ENCODE assay signal across 8 mouse cellular contexts in genomic region chr5:64274738-64275451, GRCm38 (mm10).
DNase-seq lines count a peak whose midpoint lies in the region; ATAC-seq and TF ChIP-seq lines count a peak whose summit lies in the region.

No protein-coding gene starts in this region.

- no peak overlapping the region for H3K4me2 ChIP-seq in hindbrain, embryonic 11.5 days (replicated peaks; ENCODE audit: low read depth, low read length)
- no peak overlapping the region for H3K4me2 ChIP-seq in liver, embryonic 14.5 days (ENCODE audit: low read depth)

- ATAC-seq in hindbrain, embryonic 11.5 days (ENCODE audit: low FRiP score): no peak
- no peak for ATAC-seq in liver, embryonic 14.5 days (ENCODE audit: insufficient read depth)

- no peak overlapping the region for H3K4me3 ChIP-seq in left cerebral cortex, adult 2 months
- no peak overlapping the region for H3K4me3 ChIP-seq in hindbrain, embryonic 11.5 days (ENCODE audit: low read depth, low read length)
- H3K4me3 ChIP-seq in liver, embryonic 14.5 days (ENCODE audit: insufficient read depth in 1 of 2, low read depth in 2 of 2, low read length in 2 of 2): no peak overlapping the region

- no peak overlapping the region for H3K9ac ChIP-seq in hindbrain, embryonic 11.5 days (ENCODE audit: low read depth, low read length)
- H3K9ac ChIP-seq in liver, embryonic 14.5 days (replicated peaks): no peak overlapping the region

- H3K4me1 ChIP-seq in hindbrain, embryonic 11.5 days (replicated peaks; ENCODE audit: control insufficient read depth, insufficient read depth, low read length): no peaks in the 10 kb centered on the region
- H3K4me1 ChIP-seq in liver, embryonic 14.5 days (replicated peaks; ENCODE audit: control insufficient read depth in 2 of 2, insufficient read depth in 2 of 2, low read length in 1 of 2): no peaks in the 10 kb centered on the region

- H3K27ac ChIP-seq in left cerebral cortex, adult 2 months: no peak overlapping the region
- H3K27ac ChIP-seq in hindbrain, embryonic 11.5 days (ENCODE audit: low read depth, low read length): no peak overlapping the region
- no peak overlapping the region for H3K27ac ChIP-seq in liver, embryonic 14.5 days

- intact Hi-C loops in left cerebral cortex, adult 2 months (cut with DNase I): loop anchor here (2.0 to 5.0 kb wide), 2 partner anchors 123 to 368 kb away; no protein-coding TSS in a partner anchor

- no peaks in the 10 kb centered on the region for H3K36me3 ChIP-seq in hindbrain, embryonic 11.5 days (ENCODE audit: control insufficient read depth, insufficient read depth, low read length)
- H3K36me3 ChIP-seq in liver, embryonic 14.5 days (replicated peaks; ENCODE audit: control insufficient read depth, insufficient read depth, low read depth): peaks cover 2% of the 10 kb centered on the region; the same call in 1 of the 2 replicates

- TF ChIP-seq EP300 in liver, embryonic 14.5 days (IDR thresholded peaks at IDR 0.05; ENCODE audit: low read depth): no peak

- WGBS in hindbrain, embryonic 11.5 days: 40% methylated on average over 17 of the region's 17 CpGs
- WGBS in liver, embryonic 14.5 days (ENCODE audit: insufficient replicate concordance): 39% methylated on average over 17 of the region's 17 CpGs

- peak in 1 of 2 experiments; percentile 38 for DNase-seq in left cerebral cortex, adult 2 months (ENCODE audit: extremely low spot score in 1 of 2, low spot score in 2 of 2)
- no peak for DNase-seq in left cerebral cortex, adult 11 months (ENCODE audit: low spot score)
- DNase-seq in MN1 (ENCODE audit: low spot score): peak; percentile 25
- DNase-seq in cerebellum, adult 8-10 months: peak; percentile 26
- DNase-seq in hindbrain, embryonic 11.5 days (ENCODE audit: low spot score): peak; percentile 69
- peak in 2 of 3 experiments; percentile 17 to 20 for DNase-seq in liver, embryonic 14.5 days (ENCODE audit: low read depth in 3 of 3, low spot score in 3 of 3)
- peak; percentile 69 for DNase-seq in retina, postnatal 1 day
- DNase-seq in ovary, adult 18-20 months (ENCODE audit: low spot score): no peak

- H3K9me3 ChIP-seq in hindbrain, embryonic 11.5 days (ENCODE audit: control insufficient read depth, low read length): no peaks in the 10 kb centered on the region
- no peaks in the 10 kb centered on the region for H3K9me3 ChIP-seq in liver, embryonic 14.5 days (ENCODE audit: control insufficient read depth, low read length)

- TF ChIP-seq CTCF in left cerebral cortex, adult 2 months (IDR thresholded peaks at IDR 0.05): peak; percentile 81
- TF ChIP-seq CTCF in liver, embryonic 14.5 days (IDR thresholded peaks at IDR 0.05; ENCODE audit: low read depth): peak; percentile 73

- H3K27me3 ChIP-seq in hindbrain, embryonic 11.5 days (ENCODE audit: control insufficient read depth, insufficient read depth, low read length): no peaks in the 10 kb centered on the region
- no peaks in the 10 kb centered on the region for H3K27me3 ChIP-seq in liver, embryonic 14.5 days (ENCODE audit: control insufficient read depth, insufficient read depth, low read length)

Comparison
In these comparisons a context has a peak if more than half of its experiments do, and no peak if none do; other contexts are left out.
1. DNase-seq: peak in MN1 (single experiment), cerebellum, adult 8-10 months (single experiment), hindbrain, embryonic 11.5 days (single experiment), liver, embryonic 14.5 days (2 of 3) and retina, postnatal 1 day (single experiment); none in left cerebral cortex, adult 11 months (single experiment) and ovary, adult 18-20 months (single experiment).